Mouse (Mus musculus): ENCODE results near the gene Fam173a. TPM values are rescaled to one million over a fixed set of nuclear protein-coding genes. Genes with fewer than 3 reads are reported as not detected.

Gene Fam173a
- polyA plus RNA-seq, 1 experiment: 114 TPM

DNA sequence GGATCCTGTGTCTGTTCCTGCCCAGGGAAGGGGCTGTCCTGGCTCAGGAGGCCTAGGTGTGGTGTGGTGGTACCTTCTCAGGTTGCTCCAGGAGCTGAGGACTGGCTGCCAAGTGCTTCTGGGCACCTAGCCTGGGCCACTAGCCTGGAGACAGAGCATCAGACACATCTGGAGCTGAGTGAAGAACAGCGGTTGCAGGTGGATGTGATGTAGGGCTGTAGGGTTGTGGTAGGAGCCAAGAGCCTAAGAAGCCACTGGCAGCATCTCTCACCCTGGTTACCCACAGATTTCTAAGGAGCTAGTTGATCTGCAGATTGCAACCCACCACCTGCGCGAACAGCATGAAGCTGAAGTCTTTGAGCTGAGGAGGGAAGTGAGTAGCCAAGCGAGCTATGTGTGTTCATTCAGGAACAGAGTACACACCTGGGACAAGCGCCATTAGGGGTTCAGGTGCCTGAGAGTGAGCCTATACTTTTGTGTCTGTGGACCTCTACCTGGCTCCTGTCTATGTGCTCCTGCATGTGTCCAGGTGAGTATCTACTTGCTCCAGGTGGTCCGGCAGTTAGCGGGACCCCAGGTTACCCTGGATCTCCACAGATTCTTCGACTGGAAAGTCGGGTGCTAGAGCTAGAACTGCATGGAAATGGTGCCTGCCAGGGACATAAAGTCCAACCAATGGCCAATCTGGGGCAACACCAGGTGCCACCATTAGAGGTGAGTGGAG, 5.8 kb downstream of the Fam173a start:
- no peak for TF ChIP-seq POLR2A (IDR thresholded peaks at IDR 0.05; ENCODE audit: borderline replicate concordance, extremely low read depth, low read depth, low read length)
- TF ChIP-seq CTCF (IDR thresholded peaks at IDR 0.05; ENCODE audit: insufficient read depth, low read length): no peak
- 88% methylated on average over 9 of the region's 9 CpGs for WGBS
- H3K4me1 ChIP-seq (ENCODE audit: control insufficient read depth, insufficient read depth, low read length): peaks cover 8% of the 10 kb centered on the region; the same call in 1 of the 2 replicates
- no peak overlapping the region for H3K4me3 ChIP-seq (replicated peaks; ENCODE audit: extremely low read depth, low read depth, low read length)
- no peak for DNase-seq

DNA sequence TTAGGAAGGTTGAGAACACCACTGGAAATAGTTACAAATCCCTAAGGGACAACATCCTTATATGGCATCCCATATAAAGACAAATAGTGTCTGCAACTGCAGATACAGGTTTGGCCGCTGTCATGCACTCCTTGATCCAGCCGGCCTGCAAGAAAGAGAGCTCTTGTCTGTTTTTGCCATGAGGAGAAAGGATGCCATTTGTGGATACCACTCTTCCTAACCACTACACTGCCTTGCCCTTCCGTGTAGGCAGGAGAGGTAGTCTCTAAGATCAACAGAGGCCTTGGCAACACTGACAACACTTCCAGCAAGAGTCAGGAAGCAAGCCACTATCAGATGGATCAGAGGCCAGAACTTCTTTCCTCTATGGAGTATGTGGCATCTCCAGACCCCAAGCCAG, 6.4 kb downstream of the Fam173a start, which contains the start of gene Ccdc78:
Gene Ccdc78, plus strand, starts transcription at position 301 of the 400 bp plus-strand sequence.
- TF ChIP-seq POLR2A (IDR thresholded peaks at IDR 0.05; ENCODE audit: borderline replicate concordance, extremely low read depth, low read depth, low read length) (no peak), CTCF (IDR thresholded peaks at IDR 0.05; ENCODE audit: insufficient read depth, low read length) (no peak)
- DNase-seq: no peak
- Histone ChIP-seq H3K4me3 (replicated peaks; ENCODE audit: extremely low read depth, low read depth, low read length) (peak within 1 kb of the TSS; percentile 70), H3K4me1 (ENCODE audit: control insufficient read depth, insufficient read depth, low read length) (peaks cover 6% of the 10 kb centered on the region; the same call in 1 of the 2 replicates)
- WGBS: 63% methylated on average over 3 of the region's 3 CpGs

DNA sequence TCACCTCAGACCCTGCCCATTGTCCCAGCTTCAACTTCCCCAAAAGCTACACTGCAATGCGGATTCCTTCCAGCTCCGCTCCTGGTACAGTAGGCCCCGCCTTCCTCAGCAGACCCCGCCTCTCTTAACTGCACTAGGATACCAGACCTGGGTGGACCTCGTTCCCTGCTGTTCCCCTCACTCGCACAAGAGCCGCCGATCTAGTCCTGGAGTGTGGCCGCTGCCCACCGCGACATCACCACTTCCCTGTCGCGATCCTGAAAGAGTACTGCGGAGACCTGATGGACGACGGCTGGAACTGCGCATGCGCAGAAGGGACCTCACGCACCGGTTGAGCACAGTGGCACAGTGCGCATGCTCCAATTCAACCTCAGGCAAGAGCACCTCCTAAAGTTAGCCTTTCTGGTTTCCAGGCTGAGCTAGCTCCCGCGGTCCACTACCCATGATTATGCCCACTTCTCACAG, 7.4 kb downstream of the Fam173a start, which contains the start of gene Haghl:
Gene Haghl, minus strand, starts transcription at position 393 of the 465 bp plus-strand sequence.
- whole genome bisulfite sequencing: under 1% methylated on average over 23 of the region's 23 CpGs
- peak; percentile 95 for DNase-seq
- H3K4me1 ChIP-seq (ENCODE audit: control insufficient read depth, insufficient read depth, low read length): 0 out of 2 replicates have a peak, but pooled peaks cover 5% of the 10 kb centered on the region
- TF ChIP-seq CTCF (IDR thresholded peaks at IDR 0.05; ENCODE audit: insufficient read depth, low read length): no peak
- peak; percentile 85; the same call in 1 of the 2 replicates for TF ChIP-seq POLR2A (IDR thresholded peaks at IDR 0.05; ENCODE audit: borderline replicate concordance, extremely low read depth, low read depth, low read length)
- H3K4me3 ChIP-seq (replicated peaks; ENCODE audit: extremely low read depth, low read depth, low read length): peak within 1 kb of the TSS; percentile 70

DNA sequence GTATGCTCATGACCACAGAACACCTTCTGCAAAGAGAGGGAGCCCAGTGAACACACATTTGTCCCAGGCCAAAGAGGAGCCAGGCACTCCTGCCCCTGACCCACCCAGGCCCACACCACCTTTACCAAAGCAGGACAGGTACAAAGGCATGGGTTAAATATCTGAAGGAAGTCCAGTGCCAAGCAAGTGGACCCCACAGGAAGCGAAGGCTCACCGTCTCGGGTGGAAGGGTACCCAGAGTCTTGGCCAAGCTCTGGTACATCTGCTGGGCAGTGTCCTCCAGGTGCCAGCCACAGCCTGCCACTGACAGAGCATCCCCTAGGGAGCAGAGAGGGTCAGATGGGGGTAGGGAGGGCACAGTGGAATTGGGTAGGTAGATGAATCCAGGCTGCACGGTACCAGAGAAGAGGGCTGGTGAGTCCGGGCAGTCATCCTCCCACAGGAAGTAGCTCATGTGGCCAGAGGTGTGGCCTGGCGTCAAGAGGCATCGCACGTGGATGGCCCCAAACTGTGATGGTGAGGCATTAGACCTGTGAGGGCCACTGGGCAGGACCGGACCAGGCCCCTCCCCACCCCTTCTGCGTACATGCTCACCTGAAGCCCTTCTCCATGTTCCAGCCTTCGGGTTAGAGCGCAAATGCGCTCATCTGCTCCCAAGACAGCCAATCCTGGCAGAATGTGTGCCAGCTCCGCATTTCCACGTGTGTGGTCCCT, 8.7 kb downstream of the Fam173a start:
- 62% methylated on average over 15 of the region's 15 CpGs for WGBS
- DNase-seq: no peak
- Histone ChIP-seq H3K4me3 (replicated peaks; ENCODE audit: extremely low read depth, low read depth, low read length) (no peak overlapping the region), H3K4me1 (ENCODE audit: control insufficient read depth, insufficient read depth, low read length) (0 out of 2 replicates have a peak, but pooled peaks cover 5% of the 10 kb centered on the region)
- no peak for TF ChIP-seq CTCF (IDR thresholded peaks at IDR 0.05; ENCODE audit: insufficient read depth, low read length)
- no peak for TF ChIP-seq POLR2A (IDR thresholded peaks at IDR 0.05; ENCODE audit: borderline replicate concordance, extremely low read depth, low read depth, low read length)

DNA sequence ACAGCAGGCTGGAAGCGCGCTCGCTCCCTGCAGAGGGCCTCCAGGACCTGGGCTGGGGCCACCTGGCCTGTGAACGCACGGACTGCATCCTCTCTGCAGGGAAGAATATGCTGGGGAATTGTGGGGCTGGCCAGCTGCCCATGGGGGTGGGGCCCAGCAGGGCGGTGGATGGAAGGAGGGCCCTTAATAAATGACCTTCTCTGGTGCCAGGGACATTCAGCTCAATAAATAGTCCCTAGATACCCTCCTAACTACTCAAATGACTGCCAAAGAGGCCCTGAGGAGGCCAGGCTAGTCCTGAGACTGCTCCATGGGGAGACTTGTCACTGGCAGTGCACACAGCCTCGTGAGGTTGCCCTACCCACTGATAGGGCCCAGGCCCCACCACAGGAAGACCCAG, 9.6 kb downstream of the Fam173a start:
- DNase-seq: no peak
- WGBS: 63% methylated on average over 7 of the region's 7 CpGs
- TF ChIP-seq CTCF (IDR thresholded peaks at IDR 0.05; ENCODE audit: insufficient read depth, low read length) (no peak), POLR2A (IDR thresholded peaks at IDR 0.05; ENCODE audit: borderline replicate concordance, extremely low read depth, low read depth, low read length) (no peak)

DNA sequence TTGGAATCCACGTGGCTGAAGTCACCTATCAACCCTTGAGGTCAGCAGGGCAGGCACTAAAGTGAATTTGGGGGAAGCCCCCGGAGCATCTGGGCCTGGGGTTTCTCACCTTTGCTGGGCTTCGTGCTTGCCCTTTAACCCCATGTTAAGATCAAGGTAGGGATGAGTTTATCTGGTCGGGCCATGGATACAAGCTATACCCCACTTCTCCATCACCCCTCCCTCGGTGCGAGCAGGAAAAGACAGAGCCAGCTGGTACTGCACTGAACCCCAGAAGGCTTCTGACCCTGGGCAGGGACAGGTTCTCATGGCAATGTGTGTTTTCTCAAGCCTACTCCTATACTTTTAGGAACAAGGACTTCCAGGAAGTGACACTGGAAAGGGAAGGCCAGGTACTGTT, 11.4 kb downstream of the Fam173a start:
- H3K4me1 ChIP-seq (ENCODE audit: control insufficient read depth, insufficient read depth, low read length): 0 out of 2 replicates have a peak, but pooled peaks cover 5% of the 10 kb centered on the region
- no peak for TF ChIP-seq CTCF (IDR thresholded peaks at IDR 0.05; ENCODE audit: insufficient read depth, low read length)
- no peak for TF ChIP-seq POLR2A (IDR thresholded peaks at IDR 0.05; ENCODE audit: borderline replicate concordance, extremely low read depth, low read depth, low read length)
- WGBS: 74% methylated on average over 6 of the region's 6 CpGs

More for the DNA sequence above, 9.6 kb downstream of the Fam173a start:
- Histone ChIP-seq H3K4me3 (replicated peaks; ENCODE audit: extremely low read depth, low read depth, low read length) (no peak overlapping the region), H3K4me1 (ENCODE audit: control insufficient read depth, insufficient read depth, low read length) (0 out of 2 replicates have a peak, but pooled peaks cover 5% of the 10 kb centered on the region)

DNA sequence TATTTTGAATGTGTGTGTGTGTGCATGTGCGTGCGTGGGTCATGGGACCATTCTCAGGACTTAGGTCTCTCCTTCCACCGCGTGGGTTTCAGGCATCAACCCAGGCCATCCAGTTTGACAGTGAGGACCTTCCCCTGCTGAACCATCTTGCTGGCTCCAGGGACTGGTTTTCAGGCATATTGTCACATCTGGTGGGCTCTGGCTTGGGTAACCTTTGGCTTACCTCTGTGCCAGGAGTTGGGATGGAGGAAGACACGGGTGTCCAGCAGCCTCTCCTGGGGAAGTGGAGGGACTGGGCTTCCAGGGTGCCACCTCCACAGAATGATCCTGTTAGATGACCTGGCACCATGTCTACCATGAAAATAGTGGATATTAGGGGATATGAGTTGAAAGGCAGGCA, 14.8 kb downstream of the Fam173a start:
- Histone ChIP-seq H3K4me1 (ENCODE audit: control insufficient read depth, insufficient read depth, low read length) (peaks cover 4% of the 10 kb centered on the region; the same call in 1 of the 2 replicates), H3K4me3 (replicated peaks; ENCODE audit: extremely low read depth, low read depth, low read length) (no peak overlapping the region)
- 88% methylated on average over 5 of the region's 5 CpGs for WGBS
- TF ChIP-seq CTCF (IDR thresholded peaks at IDR 0.05; ENCODE audit: insufficient read depth, low read length): no peak
- TF ChIP-seq POLR2A (IDR thresholded peaks at IDR 0.05; ENCODE audit: borderline replicate concordance, extremely low read depth, low read depth, low read length): no peak
- no peak for DNase-seq

More for the DNA sequence above, 11.4 kb downstream of the Fam173a start:
- no peak overlapping the region for H3K4me3 ChIP-seq (replicated peaks; ENCODE audit: extremely low read depth, low read depth, low read length)
- no peak for DNase-seq

DNA sequence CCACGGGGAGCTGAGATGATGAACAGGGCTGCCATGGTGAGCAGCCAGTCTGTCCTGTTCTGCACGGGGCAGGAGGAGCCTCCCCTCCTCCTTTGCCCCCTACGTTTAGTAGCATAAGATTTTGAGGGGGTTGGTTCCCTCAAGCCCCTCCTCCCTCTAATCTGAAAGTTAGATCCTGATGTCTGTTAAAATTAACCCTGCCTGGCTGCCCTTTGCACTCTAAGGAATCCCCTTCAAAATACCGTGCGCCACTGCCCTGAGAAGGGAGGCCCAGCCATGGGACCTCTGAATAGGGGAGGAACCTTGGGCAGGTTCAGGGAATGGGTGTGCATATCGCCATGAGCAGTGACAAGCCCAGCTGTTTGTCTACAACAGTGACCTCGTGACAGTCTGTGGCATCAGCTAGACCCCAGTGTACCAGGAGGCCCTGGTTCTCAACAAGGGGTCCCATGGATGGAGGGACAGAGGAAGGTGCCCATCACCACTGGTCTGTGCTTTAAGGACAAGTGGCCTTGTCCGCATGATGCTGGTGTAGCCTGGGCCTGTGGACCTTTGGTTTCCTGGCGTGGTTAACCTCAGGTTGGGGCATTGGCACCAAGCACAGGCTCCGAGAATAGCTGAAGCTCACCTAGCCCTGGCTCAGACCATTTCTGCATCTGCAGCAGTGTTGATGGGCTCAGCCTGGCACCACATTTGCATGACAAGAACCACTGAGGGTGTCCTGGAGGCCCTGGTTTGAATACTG, 17.2 kb downstream of the Fam173a start:
- TF ChIP-seq CTCF (IDR thresholded peaks at IDR 0.05; ENCODE audit: insufficient read depth, low read length): no peak
- WGBS: 82% methylated on average over 10 of the region's 10 CpGs
- Histone ChIP-seq H3K4me1 (ENCODE audit: control insufficient read depth, insufficient read depth, low read length) (peaks cover 4% of the 10 kb centered on the region; the same call in 1 of the 2 replicates), H3K4me3 (replicated peaks; ENCODE audit: extremely low read depth, low read depth, low read length) (no peak overlapping the region)
- no peak for DNase-seq
